Mouse (Mus musculus) midbrain, embryonic 12.5 days (tissue): ENCODE results near the gene Fam118a. TPM values are rescaled to one million over a fixed set of nuclear protein-coding genes. Genes with fewer than 3 reads are reported as not detected.
A peak's percentile ranks its signal among the peaks of the same experiment; 100 is the strongest.
"Not testable (repeated sequence)": the region's sequence is repeated elsewhere in the genome, so short reads cannot be mapped to it uniquely, and the experiment has no call there.

Source experiments
- ATAC-seq: fragments of 200-750 bp; cut with Nextera tagmentation; 2 replicates; pipeline ENCODE4 v1.8.0; 2017; ENCODE audit warnings: low read depth, moderate TSS enrichment, moderate library complexity; ENCODE audit not compliant: low FRiP score
- H3K27ac ChIP-seq: fragments of 300-500 bp; sonication (generic); replicated peaks from 2 replicates; pipeline ENCODE4 v1.5.1; 2016; ENCODE audit warnings: mild to moderate bottlenecking
- H3K27me3 ChIP-seq: fragments of 300-500 bp; sonication (generic); 2 replicates; pipeline ENCODE4 v1.6.1; 2016; ENCODE audit warnings: mild to moderate bottlenecking
- H3K36me3 ChIP-seq: fragments of 300-500 bp; sonication (generic); 2 replicates; pipeline ENCODE4 v1.6.1; 2016
- H3K4me1 ChIP-seq: fragments of 300-500 bp; sonication (generic); 2 replicates; pipeline ENCODE4 v1.6.1; 2016
- H3K4me2 ChIP-seq: fragments of 300-500 bp; sonication (generic); replicated peaks from 2 replicates; pipeline ENCODE4 v1.6.1; 2016; ENCODE audit warnings: mild to moderate bottlenecking, moderate library complexity
- H3K4me3 ChIP-seq: fragments of 300-500 bp; sonication (generic); 2 replicates; pipeline ENCODE4 v1.5.1; 2016; ENCODE audit warnings: mild to moderate bottlenecking
- H3K9ac ChIP-seq: fragments of 300-500 bp; sonication (generic); replicated peaks from 2 replicates; pipeline ENCODE4 v1.6.1; 2016; ENCODE audit warnings: mild to moderate bottlenecking, moderate library complexity
- H3K9me3 ChIP-seq: fragments of 300-500 bp; sonication (generic); 2 replicates; pipeline ENCODE4 v1.6.1; 2016; ENCODE audit warnings: mild to moderate bottlenecking
- WGBS: fragments of 180-500 bp; shearing (Covaris S2); methylation state at CpG from one replicate; pipeline ENCODE4 v1.1.7; 2016; 5-methylcytosine and 5-hydroxymethylcytosine counted together
- polyA plus RNA-seq: library from polyadenylated mRNA; unstranded; fragments of >200 nt; fragmentation: Nextera tagmentation; extraction: Ambion mirVana; gene quantifications from 2 replicates; pipeline ENCODE4 v1.2.1, GENCODE M21; 2016

Fam118a gene
- 30.3 and 31.6 TPM in 2 replicates for polyA plus RNA-seq

- not testable (repeated sequence) for H3K4me2 ChIP-seq, H3K9me3 ChIP-seq, H3K27ac ChIP-seq, H3K36me3 ChIP-seq, H3K9ac ChIP-seq, H3K4me1 ChIP-seq, ATAC-seq, H3K4me3 ChIP-seq
- peaks cover 11% of the 10 kb centered on the region; the same call in 1 of the 2 replicates for H3K27me3 ChIP-seq
- 45% methylated on average over 1 of the region's 1 CpGs for WGBS
These were observed at the start of gene Fam118a for GRCm38 (mm10) chr15:85028648-85029047. Gene Fam118a (plus strand): TSS chr15:85028948.

GRCm38 (mm10) chr15:84981609-84982313, 47.0 kb upstream of the Fam118a start:
- no peak for ATAC-seq
- no peak overlapping the region for H3K4me3 ChIP-seq
- no peak overlapping the region for H3K9ac ChIP-seq
- H3K27me3 ChIP-seq: no peaks in the 10 kb centered on the region
- no peaks in the 10 kb centered on the region for H3K36me3 ChIP-seq
- H3K27ac ChIP-seq: no peak overlapping the region
- H3K9me3 ChIP-seq: no peaks in the 10 kb centered on the region
- WGBS: 88% methylated on average over 9 of the region's 9 CpGs
- peaks cover 18% of the 10 kb centered on the region for H3K4me1 ChIP-seq
- H3K4me2 ChIP-seq: no peak overlapping the region

GRCm38 (mm10) chr15:84982888-84983287, 45.9 kb upstream of the Fam118a start:
- WGBS: 82% methylated on average over 3 of the region's 3 CpGs

GRCm38 (mm10) chr15:84983721-84984120, 45.0 kb upstream of the Fam118a start:
- H3K9ac ChIP-seq: no peak overlapping the region
- peaks cover 26% of the 10 kb centered on the region for H3K4me1 ChIP-seq
- no peaks in the 10 kb centered on the region for H3K36me3 ChIP-seq
- H3K4me3 ChIP-seq: no peak overlapping the region
- no peaks in the 10 kb centered on the region for H3K9me3 ChIP-seq
- ATAC-seq: no peak
- H3K27me3 ChIP-seq: no peaks in the 10 kb centered on the region
- H3K27ac ChIP-seq: no peak overlapping the region
- H3K4me2 ChIP-seq: no peak overlapping the region
- WGBS: 86% methylated on average over 7 of the region's 7 CpGs

More at GRCm38 (mm10) chr15:84982888-84983287, 45.9 kb upstream of the Fam118a start:
- Histone ChIP-seq H3K4me3 (no peak overlapping the region), H3K27me3 (no peaks in the 10 kb centered on the region), H3K9me3 (no peaks in the 10 kb centered on the region), H3K9ac (no peak overlapping the region), H3K27ac (no peak overlapping the region), H3K36me3 (no peaks in the 10 kb centered on the region), H3K4me1 (peaks cover 19% of the 10 kb centered on the region), H3K4me2 (no peak overlapping the region)
- ATAC-seq: no peak

- no peak overlapping the region for H3K27ac ChIP-seq
- 90% methylated on average over 12 of the region's 12 CpGs for WGBS
- peak overlapping the region; percentile 70 for H3K4me2 ChIP-seq
- peaks cover 5% of the 10 kb centered on the region for H3K27me3 ChIP-seq
- H3K9me3 ChIP-seq: no peaks in the 10 kb centered on the region
- 0 out of 2 replicates have a peak overlapping the region, but pooled peaks have one; percentile 86 for H3K4me3 ChIP-seq
- H3K36me3 ChIP-seq: no peaks in the 10 kb centered on the region
- H3K9ac ChIP-seq: no peak overlapping the region
- ATAC-seq: no peak
- H3K4me1 ChIP-seq: peaks cover 34% of the 10 kb centered on the region
These were observed 43.1 kb upstream of the Fam118a start for GRCm38 (mm10) chr15:84985516-84986160.

GRCm38 (mm10) chr15:84986171-84987019, 42.4 kb upstream of the Fam118a start:
- H3K4me2 ChIP-seq: peak overlapping the region; percentile 70
- ATAC-seq: no peak
- H3K27ac ChIP-seq: no peak overlapping the region
- 67% methylated on average over 4 of the region's 4 CpGs for WGBS
- H3K27me3 ChIP-seq: peaks cover 8% of the 10 kb centered on the region
- H3K4me1 ChIP-seq: peaks cover 34% of the 10 kb centered on the region
- H3K9ac ChIP-seq: peak overlapping the region; percentile 93
- H3K36me3 ChIP-seq: no peaks in the 10 kb centered on the region
- no peaks in the 10 kb centered on the region for H3K9me3 ChIP-seq
- peak overlapping the region; percentile 86 for H3K4me3 ChIP-seq

GRCm38 (mm10) chr15:84987020-84987815, 41.5 kb upstream of the Fam118a start:
- Histone ChIP-seq H3K4me3 (peak overlapping the region; percentile 86), H3K27ac (peak overlapping the region; percentile 63; the same call in 1 of the 2 replicates), H3K36me3 (no peaks in the 10 kb centered on the region), H3K9ac (peak overlapping the region; percentile 93), H3K27me3 (peaks cover 8% of the 10 kb centered on the region), H3K4me1 (peaks cover 34% of the 10 kb centered on the region), H3K4me2 (peak overlapping the region; percentile 70), H3K9me3 (no peaks in the 10 kb centered on the region)
- under 1% methylated on average over 33 of the region's 53 CpGs for WGBS
- peak; percentile 57 for ATAC-seq

- Histone ChIP-seq H3K4me3 (peak within 1 kb of the TSS; percentile 86), H3K27me3 (peaks cover 8% of the 10 kb centered on the region), H3K9ac (peak within 1 kb of the TSS; percentile 93), H3K9me3 (no peaks in the 10 kb centered on the region), H3K36me3 (no peaks in the 10 kb centered on the region), H3K4me2 (peak within 1 kb of the TSS; percentile 70), H3K27ac (peak within 1 kb of the TSS; percentile 63; the same call in 1 of the 2 replicates), H3K4me1 (peaks cover 34% of the 10 kb centered on the region)
- ATAC-seq: peak; percentile 88
- 2% methylated on average over 52 of the region's 59 CpGs for WGBS
These were observed 40.6 kb upstream of the Fam118a start, which contains the start of gene 5031439G07Rik for GRCm38 (mm10) chr15:84987874-84988825. Gene 5031439G07Rik (minus strand): TSS chr15:84988551.

GRCm38 (mm10) chr15:84989098-84989497, 39.6 kb upstream of the Fam118a start:
- H3K4me2 ChIP-seq: no peak overlapping the region
- no peaks in the 10 kb centered on the region for H3K9me3 ChIP-seq
- no peak overlapping the region for H3K9ac ChIP-seq
- no peak overlapping the region for H3K4me3 ChIP-seq
- H3K4me1 ChIP-seq: peaks cover 34% of the 10 kb centered on the region
- H3K36me3 ChIP-seq: no peaks in the 10 kb centered on the region
- 67% methylated on average over 3 of the region's 3 CpGs for WGBS
- H3K27me3 ChIP-seq: peaks cover 8% of the 10 kb centered on the region
- no peak overlapping the region for H3K27ac ChIP-seq
- no peak for ATAC-seq

GRCm38 (mm10) chr15:84989771-84990170, 39.0 kb upstream of the Fam118a start:
- no peaks in the 10 kb centered on the region for H3K36me3 ChIP-seq
- 45% methylated on average over 7 of the region's 7 CpGs for WGBS
- no peak for ATAC-seq
- H3K4me1 ChIP-seq: peaks cover 34% of the 10 kb centered on the region
- no peak overlapping the region for H3K27ac ChIP-seq
- H3K27me3 ChIP-seq: peaks cover 8% of the 10 kb centered on the region
- H3K4me3 ChIP-seq: no peak overlapping the region
- no peak overlapping the region for H3K4me2 ChIP-seq
- H3K9ac ChIP-seq: no peak overlapping the region; the same call in 1 of the 2 replicates
- H3K9me3 ChIP-seq: no peaks in the 10 kb centered on the region
